Mouse (Mus musculus): ENCODE data around the gene Wars. TPM values are rescaled to one million over a fixed set of nuclear protein-coding genes. Genes with fewer than 3 reads are reported as not detected.

Wars gene
- polyA plus RNA-seq, 1 experiment from 2014 or later = 34.5 TPM

GRCm38 (mm10) chr12:108811133-108811532, 82.8 kb downstream of the Wars start:
- TF ChIP-seq CTCF (IDR thresholded peaks at IDR 0.05; ENCODE audit: low read depth) = peak; percentile 79
- WGBS = 46% methylated on average over 2 of the region's 2 CpGs
- no peak overlapping the region for H3K9ac ChIP-seq (ENCODE audit: low read depth, low read length)
- H3K36me3 ChIP-seq (ENCODE audit: control insufficient read depth, insufficient read depth) = peaks cover 30% of the 10 kb centered on the region
- no peak for ATAC-seq
- no peaks in the 10 kb centered on the region for H3K27me3 ChIP-seq (replicated peaks; ENCODE audit: control insufficient read depth, insufficient read depth, low read length)
- H3K9me3 ChIP-seq (ENCODE audit: control insufficient read depth) = no peaks in the 10 kb centered on the region
- no peak overlapping the region for H3K4me3 ChIP-seq (ENCODE audit: low read depth, low read length)
- H3K4me1 ChIP-seq (replicated peaks; ENCODE audit: control insufficient read depth, insufficient read depth, low read length) = no peaks in the 10 kb centered on the region
- H3K4me2 ChIP-seq (replicated peaks; ENCODE audit: low read depth) = no peak overlapping the region
- no peak overlapping the region for H3K27ac ChIP-seq (ENCODE audit: low read depth, low read length)

DNA sequence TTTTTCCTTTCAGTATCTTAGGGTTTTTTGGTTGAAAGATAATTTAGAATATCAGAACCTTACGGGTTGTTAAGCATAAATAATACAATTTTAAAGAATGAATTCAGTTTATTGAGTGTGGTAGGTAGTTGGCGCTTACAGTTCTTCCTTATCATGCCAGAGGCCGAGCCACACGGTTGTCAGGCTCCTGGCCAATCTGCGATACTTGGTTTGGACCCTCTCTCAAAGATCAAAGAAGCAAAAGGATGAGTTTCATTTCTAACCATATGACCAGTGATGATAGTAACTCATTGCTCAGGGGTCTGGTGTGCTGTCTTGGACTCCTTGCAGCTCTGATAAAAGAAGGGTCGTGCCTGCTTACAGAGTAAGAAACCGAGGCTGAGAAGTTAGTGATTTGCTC, 83.7 kb downstream of the Wars start:
- Histone ChIP-seq H3K4me2 (replicated peaks; ENCODE audit: low read depth) (no peak overlapping the region), H3K4me1 (replicated peaks; ENCODE audit: control insufficient read depth, insufficient read depth, low read length) (no peaks in the 10 kb centered on the region), H3K9ac (ENCODE audit: low read depth, low read length) (no peak overlapping the region), H3K4me3 (ENCODE audit: low read depth, low read length) (no peak overlapping the region), H3K9me3 (ENCODE audit: control insufficient read depth) (no peaks in the 10 kb centered on the region), H3K36me3 (ENCODE audit: control insufficient read depth, insufficient read depth) (peaks cover 29% of the 10 kb centered on the region), H3K27ac (ENCODE audit: low read depth, low read length) (no peak overlapping the region), H3K27me3 (replicated peaks; ENCODE audit: control insufficient read depth, insufficient read depth, low read length) (no peaks in the 10 kb centered on the region)
- no peak for TF ChIP-seq CTCF (IDR thresholded peaks at IDR 0.05; ENCODE audit: low read depth)
- ATAC-seq = no peak
- WGBS = 53% methylated on average over 7 of the region's 7 CpGs

MicroRNA genes within 50 kb of the gene (microRNA counts, 519-probe panel; counts per million panel counts)
- microRNA mmu-miR-345-3p (not detected), microRNA mmu-miR-345-5p (3,299 counts per million, percentile 38 among the panel's probes with 10 or more counts)

Small RNA genes within 50 kb of the gene (microRNA-seq; reads per million reads assigned to microRNA genes)
- gene Mir345 = 85.6 reads per million, percentile 46 among the genes with 10 or more reads in this experiment

Other genes with a start within 250 kb of the Wars start
- gene Degs2, start 191.9 kb downstream of the Wars start, polyA plus RNA-seq (2015; fragmentation: Nextera tagmentation; extraction: Ambion mirVana) = 264 and 273 TPM in 2 replicates
- gene Yy1, start 101.2 kb downstream of the Wars start, polyA plus RNA-seq (2015; fragmentation: Nextera tagmentation; extraction: Ambion mirVana) = 10.3 and 10.9 TPM in 2 replicates
- gene Slc25a29, start 58.3 kb downstream of the Wars start, polyA plus RNA-seq (2015; fragmentation: Nextera tagmentation; extraction: Ambion mirVana) = 1.8 and 1.9 TPM in 2 replicates
- gene Slc25a47, start 58.1 kb downstream of the Wars start, polyA plus RNA-seq (2015; fragmentation: Nextera tagmentation; extraction: Ambion mirVana) = 4.7 and 5.1 TPM in 2 replicates
- gene Wdr25, start 543 bp downstream of the Wars start, polyA plus RNA-seq (2015; fragmentation: Nextera tagmentation; extraction: Ambion mirVana) = 2.7 and 2.9 TPM in 2 replicates
- 1.6 and 1.8 TPM in 2 replicates for gene Begain, start 174.0 kb upstream of the Wars start, polyA plus RNA-seq (2015; fragmentation: Nextera tagmentation; extraction: Ambion mirVana)